Mouse (Mus musculus): ENCODE measurements at regions not wholly inside any gene's neighbourhood (a gene's known extent, or its start where the extent isn't known, plus 50 kb on each side); places are given as distances from the start of the nearest gene placed in this dataset.

GRCm38 (mm10) chr5:25639187-25639586, 66.4 kb downstream of the Xrcc2 start:
- no peak overlapping the region for H3K4me2 ChIP-seq (ENCODE audit: low read depth)
- no peak for TF ChIP-seq SRF (IDR thresholded peaks at IDR 0.05; ENCODE audit: control insufficient read depth, insufficient read length, low read depth)
- TF ChIP-seq MAX (IDR thresholded peaks at IDR 0.05; ENCODE audit: low read depth) = no peak
- TF ChIP-seq POLR2A (IDR thresholded peaks at IDR 0.05; ENCODE audit: insufficient read length, low read depth) = no peak
- no peak for TF ChIP-seq MYOG (IDR thresholded peaks at IDR 0.05; ENCODE audit: control insufficient read depth in 1 of 3, insufficient read depth in 1 of 3, insufficient read length in 2 of 3, low read depth in 2 of 3)
- TF ChIP-seq REST (IDR thresholded peaks at IDR 0.05; ENCODE audit: insufficient read depth, insufficient read length) = no peak
- no peak for TF ChIP-seq POLR2AphosphoS2 (IDR thresholded peaks at IDR 0.05; ENCODE audit: insufficient read length, low read depth)
- no peak for TF ChIP-seq TCF3 (IDR thresholded peaks at IDR 0.05; ENCODE audit: insufficient read length, low read depth)
- TF ChIP-seq TCF12 (IDR thresholded peaks at IDR 0.05; ENCODE audit: insufficient read depth, poor library complexity, severe bottlenecking) = no peak
- TF ChIP-seq USF1 (IDR thresholded peaks at IDR 0.05; ENCODE audit: low read depth) = no peak
- TF ChIP-seq MYOD1 (IDR thresholded peaks at IDR 0.05; ENCODE audit: control insufficient read depth in 1 of 3, insufficient read length in 2 of 3, low read depth in 2 of 3) = no peak
- no peak for TF ChIP-seq E2F4 (IDR thresholded peaks at IDR 0.05; ENCODE audit: insufficient read depth)
- TF ChIP-seq CEBPB (IDR thresholded peaks at IDR 0.05; ENCODE audit: insufficient read depth, poor library complexity, severe bottlenecking) = no peak
- H3K36me3 ChIP-seq (ENCODE audit: control insufficient read depth, insufficient read depth) = no peaks in the 10 kb centered on the region
- no peak overlapping the region for H3ac ChIP-seq (ENCODE audit: control insufficient read depth, insufficient read length)
- no peaks in the 10 kb centered on the region for H3K27me3 ChIP-seq (ENCODE audit: control insufficient read depth, insufficient read depth, insufficient read length)
- no peak overlapping the region for H3K4me3 ChIP-seq
- no peaks in the 10 kb centered on the region for H3K79me2 ChIP-seq (ENCODE audit: control insufficient read depth, insufficient read depth)

GRCm38 (mm10) chr5:25638097-25638496, 67.5 kb downstream of the Xrcc2 start:
- Histone ChIP-seq H3K4me3 (no peak overlapping the region), H3K79me2 (ENCODE audit: control insufficient read depth, insufficient read depth) (no peaks in the 10 kb centered on the region), H3K4me2 (ENCODE audit: low read depth) (no peak overlapping the region), H3K36me3 (ENCODE audit: control insufficient read depth, insufficient read depth) (no peaks in the 10 kb centered on the region), H3ac (ENCODE audit: control insufficient read depth, insufficient read length) (no peak overlapping the region), H3K27me3 (ENCODE audit: control insufficient read depth, insufficient read depth, insufficient read length) (no peaks in the 10 kb centered on the region)
- TF ChIP-seq REST (IDR thresholded peaks at IDR 0.05; ENCODE audit: insufficient read depth, insufficient read length) = no peak

DNA sequence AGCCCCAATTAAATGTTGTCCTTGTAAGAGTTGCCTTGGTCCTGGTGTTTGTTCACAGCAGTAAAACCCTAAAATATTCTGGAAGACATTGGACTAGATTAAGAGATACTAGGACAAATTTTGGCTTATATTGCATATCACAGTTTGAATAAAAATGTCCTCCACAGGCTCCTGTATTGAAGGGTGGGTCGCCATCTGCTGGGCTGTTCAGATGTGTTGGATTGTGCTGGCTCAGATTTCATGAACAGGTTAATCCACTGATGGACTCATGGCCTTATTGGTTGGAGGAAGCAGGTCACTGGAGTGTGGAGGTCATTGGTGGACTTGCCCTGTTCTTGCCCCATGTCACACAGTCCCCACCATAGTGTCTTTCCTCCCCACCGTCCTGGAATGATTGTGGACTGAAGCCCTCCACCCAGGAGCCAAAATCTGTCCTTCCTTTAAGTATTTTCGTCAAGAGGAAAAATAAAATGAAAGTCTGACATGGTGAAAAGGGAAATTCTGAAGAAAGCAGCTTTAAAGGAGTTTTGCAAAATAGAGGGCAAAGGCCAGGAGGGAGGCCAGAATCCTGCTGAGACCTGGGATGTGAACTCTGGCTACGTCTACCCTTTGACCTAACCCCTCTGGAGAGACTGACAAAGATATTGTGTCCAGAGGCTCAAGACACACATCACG, 72.6 kb downstream of the Xrcc2 start:
- H3K4me2 ChIP-seq (ENCODE audit: low read depth) = no peak overlapping the region

GRCm38 (mm10) chr5:25629731-25630130, 75.9 kb downstream of the Xrcc2 start:
- Histone ChIP-seq H3K36me3 (ENCODE audit: control insufficient read depth, insufficient read depth) (no peaks in the 10 kb centered on the region), H3K79me2 (ENCODE audit: control insufficient read depth, insufficient read depth) (no peaks in the 10 kb centered on the region), H3K27me3 (ENCODE audit: control insufficient read depth, insufficient read depth, insufficient read length) (no peaks in the 10 kb centered on the region), H3K4me3 (no peak overlapping the region), H3ac (ENCODE audit: control insufficient read depth, insufficient read length) (no peak overlapping the region), H3K4me2 (ENCODE audit: low read depth) (no peak overlapping the region)
- no peak for TF ChIP-seq CEBPB (IDR thresholded peaks at IDR 0.05; ENCODE audit: insufficient read depth, poor library complexity, severe bottlenecking)
- TF ChIP-seq TCF12 (IDR thresholded peaks at IDR 0.05; ENCODE audit: insufficient read depth, poor library complexity, severe bottlenecking) = no peak
- no peak for TF ChIP-seq POLR2AphosphoS2 (IDR thresholded peaks at IDR 0.05; ENCODE audit: insufficient read length, low read depth)

More for the DNA sequence above, 72.6 kb downstream of the Xrcc2 start:
- no peak for TF ChIP-seq SRF (IDR thresholded peaks at IDR 0.05; ENCODE audit: control insufficient read depth, insufficient read length, low read depth)
- TF ChIP-seq MYOG (IDR thresholded peaks at IDR 0.05; ENCODE audit: control insufficient read depth in 1 of 3, insufficient read depth in 1 of 3, insufficient read length in 2 of 3, low read depth in 2 of 3) = no peak
- no peak for TF ChIP-seq CEBPB (IDR thresholded peaks at IDR 0.05; ENCODE audit: insufficient read depth, poor library complexity, severe bottlenecking)
- TF ChIP-seq POLR2A (IDR thresholded peaks at IDR 0.05; ENCODE audit: insufficient read length, low read depth) = no peak
- no peak for TF ChIP-seq TCF3 (IDR thresholded peaks at IDR 0.05; ENCODE audit: insufficient read length, low read depth)
- no peak for TF ChIP-seq E2F4 (IDR thresholded peaks at IDR 0.05; ENCODE audit: insufficient read depth)
- TF ChIP-seq MAX (IDR thresholded peaks at IDR 0.05; ENCODE audit: low read depth) = no peak
- TF ChIP-seq MYOD1 (IDR thresholded peaks at IDR 0.05; ENCODE audit: control insufficient read depth in 1 of 3, insufficient read length in 2 of 3, low read depth in 2 of 3) = no peak
- no peak for TF ChIP-seq POLR2AphosphoS2 (IDR thresholded peaks at IDR 0.05; ENCODE audit: insufficient read length, low read depth)
- TF ChIP-seq TCF12 (IDR thresholded peaks at IDR 0.05; ENCODE audit: insufficient read depth, poor library complexity, severe bottlenecking) = no peak
- no peak for TF ChIP-seq REST (IDR thresholded peaks at IDR 0.05; ENCODE audit: insufficient read depth, insufficient read length)
- no peak for TF ChIP-seq USF1 (IDR thresholded peaks at IDR 0.05; ENCODE audit: low read depth)
- Histone ChIP-seq H3K79me2 (ENCODE audit: control insufficient read depth, insufficient read depth) (no peaks in the 10 kb centered on the region), H3K27me3 (ENCODE audit: control insufficient read depth, insufficient read depth, insufficient read length) (no peaks in the 10 kb centered on the region), H3ac (ENCODE audit: control insufficient read depth, insufficient read length) (no peak overlapping the region), H3K36me3 (ENCODE audit: control insufficient read depth, insufficient read depth) (no peaks in the 10 kb centered on the region), H3K4me3 (no peak overlapping the region)

DNA sequence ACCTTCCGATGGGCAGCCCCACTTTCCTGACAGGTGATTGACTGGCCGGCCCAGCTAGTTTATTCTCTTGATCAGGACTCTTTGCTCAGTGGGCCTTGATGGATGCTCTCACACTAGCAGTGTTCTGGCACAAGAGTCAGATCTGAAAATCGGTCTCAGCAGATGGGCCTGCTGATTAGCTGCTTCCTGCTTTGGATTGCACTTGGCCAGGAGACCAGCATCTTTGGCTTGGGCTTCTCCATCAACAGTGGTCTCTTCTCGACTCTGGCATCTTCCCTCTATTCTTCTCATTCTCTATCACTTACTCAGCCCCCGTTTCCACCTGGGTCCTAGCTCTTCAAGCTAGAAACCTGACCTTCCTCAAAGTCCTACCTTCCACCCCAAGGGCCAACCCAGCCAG, 77.1 kb downstream of the Xrcc2 start:
- TF ChIP-seq TCF12 (IDR thresholded peaks at IDR 0.05; ENCODE audit: insufficient read depth, poor library complexity, severe bottlenecking) (no peak), USF1 (IDR thresholded peaks at IDR 0.05; ENCODE audit: low read depth) (no peak), CEBPB (IDR thresholded peaks at IDR 0.05; ENCODE audit: insufficient read depth, poor library complexity, severe bottlenecking) (no peak), MAX (IDR thresholded peaks at IDR 0.05; ENCODE audit: low read depth) (no peak), POLR2AphosphoS2 (IDR thresholded peaks at IDR 0.05; ENCODE audit: insufficient read length, low read depth) (no peak), POLR2A (IDR thresholded peaks at IDR 0.05; ENCODE audit: insufficient read length, low read depth) (no peak), REST (IDR thresholded peaks at IDR 0.05; ENCODE audit: insufficient read depth, insufficient read length) (no peak), TCF3 (IDR thresholded peaks at IDR 0.05; ENCODE audit: insufficient read length, low read depth) (no peak), MYOD1 (IDR thresholded peaks at IDR 0.05; ENCODE audit: control insufficient read depth in 1 of 3, insufficient read length in 2 of 3, low read depth in 2 of 3) (no peak), E2F4 (IDR thresholded peaks at IDR 0.05; ENCODE audit: insufficient read depth) (no peak), MYOG (IDR thresholded peaks at IDR 0.05; ENCODE audit: control insufficient read depth in 1 of 3, insufficient read depth in 1 of 3, insufficient read length in 2 of 3, low read depth in 2 of 3) (no peak), SRF (IDR thresholded peaks at IDR 0.05; ENCODE audit: control insufficient read depth, insufficient read length, low read depth) (no peak)
- H3ac ChIP-seq (ENCODE audit: control insufficient read depth, insufficient read length) = no peak overlapping the region
- no peak overlapping the region for H3K4me3 ChIP-seq
- no peaks in the 10 kb centered on the region for H3K79me2 ChIP-seq (ENCODE audit: control insufficient read depth, insufficient read depth)
- H3K36me3 ChIP-seq (ENCODE audit: control insufficient read depth, insufficient read depth) = no peaks in the 10 kb centered on the region
- H3K4me2 ChIP-seq (ENCODE audit: low read depth) = no peak overlapping the region
- H3K27me3 ChIP-seq (ENCODE audit: control insufficient read depth, insufficient read depth, insufficient read length) = no peaks in the 10 kb centered on the region
